Mouse (Mus musculus) limb, embryonic 13.5 days (tissue): ENCODE measurements around the gene Chrnd. TPM values are rescaled to one million over a fixed set of nuclear protein-coding genes. Genes with fewer than 3 reads are reported as not detected.

ENCODE experiments used
- ATAC-seq: fragments of 200-750 bp; cut with Nextera tagmentation; 2 replicates; pipeline ENCODE4 v1.8.0; 2017; ENCODE audit warnings: low read depth, moderate number of reproducible peaks, moderate TSS enrichment; ENCODE audit not compliant: low FRiP score
- H3K27ac ChIP-seq: fragments of 300-500 bp; sonication (generic); 2 replicates; pipeline ENCODE4 v1.5.1; 2015; ENCODE audit warnings: inconsistent platforms, mild to moderate bottlenecking, moderate library complexity
- H3K27me3 ChIP-seq: fragments of 300-500 bp; sonication (generic); 2 replicates; pipeline ENCODE4 v1.6.1; 2015; ENCODE audit warnings: mild to moderate bottlenecking, inconsistent platforms
- H3K36me3 ChIP-seq: fragments of 300-500 bp; sonication (generic); 2 replicates; pipeline ENCODE4 v1.6.1; 2015; ENCODE audit warnings: inconsistent platforms, mild to moderate bottlenecking, moderate library complexity
- H3K4me1 ChIP-seq: fragments of 300-500 bp; sonication (generic); 2 replicates; pipeline ENCODE4 v1.6.1; 2015; ENCODE audit warnings: inconsistent platforms
- H3K4me2 ChIP-seq: fragments of 300-500 bp; sonication (generic); replicated peaks from 2 replicates; pipeline ENCODE4 v1.6.1; 2015; ENCODE audit warnings: inconsistent platforms, mild to moderate bottlenecking, moderate library complexity
- H3K4me3 ChIP-seq: fragments of 300-500 bp; sonication (generic); 2 replicates; pipeline ENCODE4 v1.5.1; 2015; ENCODE audit warnings: moderate library complexity, mild to moderate bottlenecking, inconsistent platforms
- H3K9ac ChIP-seq: fragments of 300-500 bp; sonication (generic); 2 replicates; pipeline ENCODE4 v1.6.1; 2015; ENCODE audit warnings: mild to moderate bottlenecking, inconsistent platforms
- H3K9me3 ChIP-seq: fragments of 300-500 bp; sonication (generic); 2 replicates; pipeline ENCODE4 v1.6.1; 2016; ENCODE audit warnings: inconsistent platforms
- WGBS: fragments of 180-500 bp; shearing (Covaris S2); methylation state at CpG from one replicate; pipeline ENCODE4 v1.1.7; 2015; 5-methylcytosine and 5-hydroxymethylcytosine counted together
- polyA plus RNA-seq: library from polyadenylated mRNA; unstranded; fragments of >200 nt; fragmentation: Nextera tagmentation; extraction: Ambion mirVana; gene quantifications from 2 replicates; pipeline ENCODE4 v1.2.1, GENCODE M21; 2015

Gene Chrnd
- polyA plus RNA-seq, 1 experiment from 2014 or later: 4.8 TPM

GRCm38 (mm10) chr1:87211431-87211830 lies 21.0 kb downstream of the Chrnd start:
- no peak for ATAC-seq
- 85% methylated on average over 4 of the region's 4 CpGs for WGBS
- H3K36me3 ChIP-seq: no peaks in the 10 kb centered on the region
- no peak overlapping the region for H3K9ac ChIP-seq
- H3K9me3 ChIP-seq: no peaks in the 10 kb centered on the region
- peaks cover 24% of the 10 kb centered on the region for H3K4me1 ChIP-seq
- H3K4me2 ChIP-seq: no peak overlapping the region
- H3K27me3 ChIP-seq: peaks cover 20% of the 10 kb centered on the region
- no peak overlapping the region for H3K4me3 ChIP-seq
- no peak overlapping the region for H3K27ac ChIP-seq

- H3K9me3 ChIP-seq: no peaks in the 10 kb centered on the region
- peaks cover 27% of the 10 kb centered on the region for H3K4me1 ChIP-seq
- H3K27me3 ChIP-seq: no peaks in the 10 kb centered on the region
- H3K27ac ChIP-seq: peak within 1 kb of the TSS; percentile 99
- under 1% methylated on average over 97 of the region's 99 CpGs for WGBS
- peak within 1 kb of the TSS; percentile 81 for H3K4me3 ChIP-seq
- peaks cover 9% of the 10 kb centered on the region for H3K36me3 ChIP-seq
- peak within 1 kb of the TSS; percentile 78 for H3K4me2 ChIP-seq
- ATAC-seq: peak; percentile 96
- H3K9ac ChIP-seq: peak within 1 kb of the TSS; percentile 98
These were observed 23.6 kb downstream of the Chrnd start, which contains the start of gene Eif4e2 for GRCm38 (mm10) chr1:87213735-87214704. Eif4e2 (plus strand) TSS chr1:87213914.

GRCm38 (mm10) chr1:87214748-87215147 lies 24.3 kb downstream of the Chrnd start:
- Histone ChIP-seq H3K27ac (peak overlapping the region; percentile 99; the same call in 1 of the 2 replicates), H3K4me3 (peak overlapping the region; percentile 81), H3K4me2 (peak overlapping the region; percentile 78), H3K4me1 (peaks cover 27% of the 10 kb centered on the region), H3K9me3 (no peaks in the 10 kb centered on the region), H3K27me3 (no peaks in the 10 kb centered on the region), H3K36me3 (peaks cover 13% of the 10 kb centered on the region), H3K9ac (peak overlapping the region; percentile 98)
- WGBS: 21% methylated on average over 4 of the region's 4 CpGs
- no peak for ATAC-seq

GRCm38 (mm10) chr1:87217938-87218337 lies 27.5 kb downstream of the Chrnd start:
- Histone ChIP-seq H3K27me3 (no peaks in the 10 kb centered on the region), H3K27ac (no peak overlapping the region), H3K9ac (no peak overlapping the region), H3K4me1 (peaks cover 26% of the 10 kb centered on the region), H3K9me3 (no peaks in the 10 kb centered on the region), H3K4me3 (no peak overlapping the region), H3K36me3 (peaks cover 45% of the 10 kb centered on the region), H3K4me2 (no peak overlapping the region)
- no peak for ATAC-seq
- 72% methylated on average over 3 of the region's 3 CpGs for WGBS

- H3K9ac ChIP-seq: no peak overlapping the region
- no peaks in the 10 kb centered on the region for H3K4me1 ChIP-seq
- no peak overlapping the region for H3K4me3 ChIP-seq
- no peak for ATAC-seq
- no peak overlapping the region for H3K4me2 ChIP-seq
- no peak overlapping the region for H3K27ac ChIP-seq
- 95% methylated on average over 8 of the region's 8 CpGs for WGBS
- peaks cover 99% of the 10 kb centered on the region for H3K36me3 ChIP-seq
- no peaks in the 10 kb centered on the region for H3K27me3 ChIP-seq
- no peaks in the 10 kb centered on the region for H3K9me3 ChIP-seq
These were observed 35.3 kb downstream of the Chrnd start for GRCm38 (mm10) chr1:87225739-87226138.

GRCm38 (mm10) chr1:87226409-87227159 lies 36.2 kb downstream of the Chrnd start:
- no peak overlapping the region for H3K4me3 ChIP-seq
- 90% methylated on average over 1 of the region's 1 CpGs for WGBS
- no peak overlapping the region for H3K4me2 ChIP-seq
- no peaks in the 10 kb centered on the region for H3K9me3 ChIP-seq
- H3K4me1 ChIP-seq: no peaks in the 10 kb centered on the region
- no peak for ATAC-seq
- H3K9ac ChIP-seq: no peak overlapping the region
- peaks cover 97% of the 10 kb centered on the region for H3K36me3 ChIP-seq
- H3K27ac ChIP-seq: no peak overlapping the region
- no peaks in the 10 kb centered on the region for H3K27me3 ChIP-seq

GRCm38 (mm10) chr1:87227160-87227550 lies 36.7 kb downstream of the Chrnd start:
- Histone ChIP-seq H3K27ac (no peak overlapping the region), H3K4me3 (no peak overlapping the region), H3K9me3 (no peaks in the 10 kb centered on the region), H3K4me2 (no peak overlapping the region), H3K27me3 (no peaks in the 10 kb centered on the region), H3K4me1 (no peaks in the 10 kb centered on the region), H3K36me3 (peaks cover 97% of the 10 kb centered on the region), H3K9ac (no peak overlapping the region)
- no peak for ATAC-seq
- 95% methylated on average over 3 of the region's 3 CpGs for whole genome bisulfite sequencing

- Histone ChIP-seq H3K4me3 (no peak overlapping the region), H3K27me3 (no peaks in the 10 kb centered on the region), H3K36me3 (peaks cover 96% of the 10 kb centered on the region), H3K4me2 (no peak overlapping the region), H3K9me3 (no peaks in the 10 kb centered on the region), H3K9ac (no peak overlapping the region), H3K27ac (no peak overlapping the region), H3K4me1 (no peaks in the 10 kb centered on the region)
- ATAC-seq: no peak
- WGBS: 93% methylated on average over 5 of the region's 5 CpGs
These were observed 40.2 kb downstream of the Chrnd start for GRCm38 (mm10) chr1:87230606-87231005.

GRCm38 (mm10) chr1:87232197-87232596 lies 41.8 kb downstream of the Chrnd start:
- H3K36me3 ChIP-seq: peaks cover 95% of the 10 kb centered on the region

GRCm38 (mm10) chr1:87239056-87239455 lies 48.6 kb downstream of the Chrnd start:
- Histone ChIP-seq H3K4me3 (no peak overlapping the region), H3K4me1 (no peaks in the 10 kb centered on the region), H3K9me3 (no peaks in the 10 kb centered on the region), H3K27me3 (no peaks in the 10 kb centered on the region), H3K4me2 (no peak overlapping the region), H3K9ac (no peak overlapping the region), H3K27ac (no peak overlapping the region), H3K36me3 (peaks cover 49% of the 10 kb centered on the region)
- WGBS: 76% methylated on average over 8 of the region's 8 CpGs
- ATAC-seq: no peak

More at GRCm38 (mm10) chr1:87232197-87232596, 41.8 kb downstream of the Chrnd start:
- no peaks in the 10 kb centered on the region for H3K27me3 ChIP-seq
- no peak overlapping the region for H3K9ac ChIP-seq
- no peaks in the 10 kb centered on the region for H3K9me3 ChIP-seq
- H3K27ac ChIP-seq: no peak overlapping the region
- no peak overlapping the region for H3K4me3 ChIP-seq
- WGBS: 78% methylated on average over 7 of the region's 7 CpGs
- H3K4me2 ChIP-seq: no peak overlapping the region
- no peaks in the 10 kb centered on the region for H3K4me1 ChIP-seq
- ATAC-seq: no peak

GRCm38 (mm10) chr1:87243021-87243420 lies 52.6 kb downstream of the Chrnd start:
- Histone ChIP-seq H3K4me3 (no peak overlapping the region), H3K27me3 (no peaks in the 10 kb centered on the region), H3K4me1 (0 out of 2 replicates have a peak, but pooled peaks cover 2% of the 10 kb centered on the region), H3K27ac (no peak overlapping the region), H3K36me3 (peaks cover 13% of the 10 kb centered on the region), H3K9me3 (no peaks in the 10 kb centered on the region), H3K9ac (no peak overlapping the region), H3K4me2 (no peak overlapping the region)
- 81% methylated on average over 8 of the region's 8 CpGs for WGBS
- no peak for ATAC-seq

- Histone ChIP-seq H3K27me3 (no peaks in the 10 kb centered on the region), H3K27ac (no peak overlapping the region), H3K9ac (no peak overlapping the region), H3K4me2 (no peak overlapping the region), H3K4me1 (0 out of 2 replicates have a peak, but pooled peaks cover 2% of the 10 kb centered on the region), H3K36me3 (no peaks in the 10 kb centered on the region), H3K4me3 (no peak overlapping the region), H3K9me3 (no peaks in the 10 kb centered on the region)
- 40% methylated on average over 1 of the region's 1 CpGs for WGBS
- ATAC-seq: no peak
These were observed 55.0 kb downstream of the Chrnd start for GRCm38 (mm10) chr1:87245430-87245829.
